Mouse (Mus musculus) small intestine, adult 2 months (tissue): ENCODE measurements around the gene Sec23b. TPM values are rescaled to one million over a fixed set of nuclear protein-coding genes. Genes with fewer than 3 reads are reported as not detected.
"Not testable (repeated sequence)": the region's sequence is repeated elsewhere in the genome, so short reads cannot be mapped to it uniquely, and the experiment has no call there.

Source experiments
- H3K27ac ChIP-seq: fragments of 200-500 bp; 2 replicates; pipeline ENCODE4 v1.5.1; 2012; ENCODE audit warnings: low read depth, low read length, control low read depth, inconsistent platforms; ENCODE audit not compliant: insufficient read depth
- H3K27me3 ChIP-seq: fragments of 200-500 bp; 2 replicates; pipeline ENCODE4 v1.6.1; 2012; ENCODE audit warnings: mild to moderate bottlenecking, moderate library complexity, low read length, inconsistent platforms; ENCODE audit not compliant: control insufficient read depth, insufficient read depth
- H3K36me3 ChIP-seq: fragments of 200-500 bp; 2 replicates; pipeline ENCODE4 v1.6.1; 2012; ENCODE audit warnings: mild to moderate bottlenecking, low read length, control low read depth, inconsistent platforms; ENCODE audit not compliant: control insufficient read depth, insufficient read depth
- H3K4me1 ChIP-seq: fragments of 200-500 bp; 2 replicates; pipeline ENCODE4 v1.6.1; 2012; ENCODE audit warnings: low read length, inconsistent platforms, mixed read lengths; ENCODE audit not compliant: control insufficient read depth, insufficient read depth, insufficient read length
- H3K4me3 ChIP-seq: fragments of 200-500 bp; 2 replicates; pipeline ENCODE4 v1.5.1; 2012; ENCODE audit warnings: low read depth, mild to moderate bottlenecking, control low read depth, inconsistent platforms, low read length, moderate library complexity
- CTCF ChIP-seq: fragments of 200-500 bp; IDR thresholded peaks from 2 replicates; pipeline ENCODE4 v1.5.1; 2012; ENCODE audit warnings: low read depth, mild to moderate bottlenecking, control low read depth, inconsistent platforms, low read length, moderate library complexity, mixed read lengths; ENCODE audit not compliant: insufficient replicate concordance, insufficient read length; ENCODE audit errors: extremely low read depth
- POLR2A ChIP-seq: fragments of 200-500 bp; IDR thresholded peaks from 2 replicates; pipeline ENCODE4 v1.6.1; 2012; ENCODE audit warnings: low read depth, mild to moderate bottlenecking, control low read depth, inconsistent platforms, low read length, moderate library complexity
- WGBS: fragments of 180-500 bp; shearing (Covaris S2); methylation state at CpG from one replicate; pipeline ENCODE4 v1.1.7; 2018; 5-methylcytosine and 5-hydroxymethylcytosine counted together
- polyA plus RNA-seq: library from polyadenylated mRNA; depleted of rRNA; stranded (reverse); fragments of >200 nt; gene quantifications from 2 replicates; pipeline ENCODE4 v1.2.3, GENCODE M21; 2012

Gene Sec23b
- polyA plus RNA-seq, 1 experiment = 36.5 TPM

GRCm38 (mm10) chr2:144553905-144554304 is 2.1 kb upstream of the Sec23b start:
- no peaks in the 10 kb centered on the region for H3K27me3 ChIP-seq
- no peak for TF ChIP-seq CTCF
- TF ChIP-seq POLR2A = no peak
- H3K36me3 ChIP-seq = no peaks in the 10 kb centered on the region
- no peak overlapping the region for H3K27ac ChIP-seq
- 92% methylated on average over 3 of the region's 3 CpGs for WGBS
- no peak overlapping the region for H3K4me3 ChIP-seq
- peaks cover 3% of the 10 kb centered on the region; the same call in 1 of the 2 replicates for H3K4me1 ChIP-seq

GRCm38 (mm10) chr2:144555286-144555819 is 676 bp upstream of the Sec23b start:
- TF ChIP-seq CTCF (no peak), POLR2A (no peak)
- peaks cover 9% of the 10 kb centered on the region for H3K36me3 ChIP-seq
- 1% methylated on average over 14 of the region's 14 CpGs for WGBS
- H3K4me3 ChIP-seq = peak overlapping the region; percentile 89
- H3K27ac ChIP-seq = peak overlapping the region; percentile 79
- H3K27me3 ChIP-seq = no peaks in the 10 kb centered on the region
- H3K4me1 ChIP-seq = peaks cover 3% of the 10 kb centered on the region; the same call in 1 of the 2 replicates

GRCm38 (mm10) chr2:144588723-144589122 is 32.7 kb downstream of the Sec23b start:
- 0 out of 2 replicates have a peak, but pooled peaks cover 1% of the 10 kb centered on the region for H3K4me1 ChIP-seq
- WGBS = 82% methylated on average over 4 of the region's 4 CpGs
- TF ChIP-seq POLR2A = no peak
- peak; percentile 34; the same call in 1 of the 2 replicates for TF ChIP-seq CTCF
- H3K27ac ChIP-seq = no peak overlapping the region
- no peaks in the 10 kb centered on the region for H3K27me3 ChIP-seq
- peaks cover 51% of the 10 kb centered on the region for H3K36me3 ChIP-seq
- no peak overlapping the region for H3K4me3 ChIP-seq

- 67% methylated on average over 8 of the region's 8 CpGs for WGBS
- H3K4me3 ChIP-seq, H3K27me3 ChIP-seq, H3K27ac ChIP-seq, H3K4me1 ChIP-seq: not testable (repeated sequence)
- peaks cover 18% of the 10 kb centered on the region for H3K36me3 ChIP-seq
These were observed 37.0 kb downstream of the Sec23b start for GRCm38 (mm10) chr2:144593036-144593435.

GRCm38 (mm10) chr2:144593951-144594651 is 38.1 kb downstream of the Sec23b start, which contains the start of gene Smim26:
Smim26 (plus strand) TSS chr2:144594054.
- Histone ChIP-seq H3K27me3 (no peaks in the 10 kb centered on the region), H3K27ac (peak within 1 kb of the TSS; percentile 59)
- under 1% methylated on average over 31 of the region's 31 CpGs for WGBS

GRCm38 (mm10) chr2:144598006-144598405 is 42.0 kb downstream of the Sec23b start:
- H3K4me3 ChIP-seq = no peak overlapping the region
- TF ChIP-seq CTCF = no peak
- 70% methylated on average over 2 of the region's 2 CpGs for WGBS
- H3K36me3 ChIP-seq = no peaks in the 10 kb centered on the region
- H3K27ac ChIP-seq = no peak overlapping the region
- H3K4me1 ChIP-seq = peaks cover 2% of the 10 kb centered on the region; the same call in 1 of the 2 replicates
- no peaks in the 10 kb centered on the region for H3K27me3 ChIP-seq

More at GRCm38 (mm10) chr2:144593951-144594651, 38.1 kb downstream of the Sec23b start, which contains the start of gene Smim26:
- TF ChIP-seq POLR2A = peak; percentile 72
- no peak for TF ChIP-seq CTCF
- peaks cover 2% of the 10 kb centered on the region; the same call in 1 of the 2 replicates for H3K4me1 ChIP-seq
- H3K4me3 ChIP-seq = peak within 1 kb of the TSS; percentile 85
- H3K36me3 ChIP-seq = peaks cover 9% of the 10 kb centered on the region

- Histone ChIP-seq H3K27ac (peak within 1 kb of the TSS; percentile 51), H3K4me3 (peak within 1 kb of the TSS; percentile 96), H3K4me1 (no peaks in the 10 kb centered on the region), H3K27me3 (no peaks in the 10 kb centered on the region), H3K36me3 (no peaks in the 10 kb centered on the region)
- 2% methylated on average over 50 of the region's 50 CpGs for WGBS
- peak; percentile 32; the same call in 1 of the 2 replicates for TF ChIP-seq POLR2A
- peak; percentile 79 for TF ChIP-seq CTCF
These were observed 44.0 kb downstream of the Sec23b start, which contains the start of gene Dtd1 for GRCm38 (mm10) chr2:144599831-144600687. Dtd1 (plus strand) TSS chr2:144599897.
